Mouse (Mus musculus) gastrocnemius, adult 8-10 months (tissue): Measurements from ENCODE around the gene Me3. TPM values are rescaled to one million over a fixed set of nuclear protein-coding genes. Genes with fewer than 3 reads are reported as not detected.
A peak's percentile ranks its signal among the peaks of the same experiment; 100 is the strongest.

Experiments used
- DNase-seq, 2 experiments: peaks; one replicate each; pipeline ENCODE4 v3.0.0; 2022; ENCODE audit warnings: low spot score in 2 of 2
- total RNA-seq, 4 experiments: library from RNA; stranded (reverse); gene quantifications; 2 replicates each; pipeline ENCODE4 v1.2.4; 2022

Gene Me3
- total RNA-seq = 100 to 1,000 TPM; 103 to 126 (median 115) TPM

- peak; percentile 75 to 81 for DNase-seq
Observed at GRCm38 (mm10) chr7:89632342-89633251, at the start of gene Me3. Gene Me3, plus strand, starts transcription at chr7:89632392.

GRCm38 (mm10) chr7:89590039-89590438 is 42.2 kb upstream of the Me3 start:
- DNase-seq = no peak

GRCm38 (mm10) chr7:89590542-89591251 is 41.5 kb upstream of the Me3 start:
- DNase-seq = no peak

GRCm38 (mm10) chr7:89595813-89596212 is 36.4 kb upstream of the Me3 start:
- DNase-seq = no peak

- DNase-seq = no peak
Observed at GRCm38 (mm10) chr7:89605589-89606536, 26.3 kb upstream of the Me3 start.

- DNase-seq = no peak
Observed at GRCm38 (mm10) chr7:89607329-89607728, 24.9 kb upstream of the Me3 start.

GRCm38 (mm10) chr7:89611236-89611635 is 21.0 kb upstream of the Me3 start:
- DNase-seq = no peak

- no peak for DNase-seq
Observed at GRCm38 (mm10) chr7:89616235-89616634, 16.0 kb upstream of the Me3 start.

GRCm38 (mm10) chr7:89623331-89623730 is 8.9 kb upstream of the Me3 start:
- no peak for DNase-seq

- DNase-seq = no peak
Observed at GRCm38 (mm10) chr7:89627393-89627792, 4.8 kb upstream of the Me3 start.

- no peak for DNase-seq
Observed at GRCm38 (mm10) chr7:89628006-89628405, 4.2 kb upstream of the Me3 start.

GRCm38 (mm10) chr7:89629006-89629405 is 3.2 kb upstream of the Me3 start:
- DNase-seq = no peak

- no peak for DNase-seq
Observed at GRCm38 (mm10) chr7:89629914-89630313, 2.3 kb upstream of the Me3 start.

GRCm38 (mm10) chr7:89630796-89631195 is 1.4 kb upstream of the Me3 start:
- no peak for DNase-seq

- no peak for DNase-seq
Observed at GRCm38 (mm10) chr7:89640533-89640932, 8.3 kb downstream of the Me3 start.

- DNase-seq = no peak
Observed at GRCm38 (mm10) chr7:89640944-89641661, 8.9 kb downstream of the Me3 start.

GRCm38 (mm10) chr7:89645015-89645414 is 12.8 kb downstream of the Me3 start:
- DNase-seq = no peak

GRCm38 (mm10) chr7:89647864-89648263 is 15.7 kb downstream of the Me3 start:
- no peak for DNase-seq

GRCm38 (mm10) chr7:89657183-89657582 is 25.0 kb downstream of the Me3 start:
- DNase-seq = no peak

- no peak for DNase-seq
Observed at GRCm38 (mm10) chr7:89657692-89658212, 25.6 kb downstream of the Me3 start.
